Mouse (Mus musculus) left cerebral cortex, adult 9 months (tissue): ENCODE data around the gene Gpr18.

Experiments used
- DNase-seq, 2 experiments: peaks; one replicate each; pipeline ENCODE4 v3.0.0; 2022; ENCODE audit warnings: low spot score in 2 of 2

Gpr18 gene

GRCm38 (mm10) chr14:121949436-121949835 is 33.9 kb upstream of the Gpr18 start:
- no peak for DNase-seq

GRCm38 (mm10) chr14:121947966-121948365 is 32.4 kb upstream of the Gpr18 start:
- DNase-seq = no peak

DNA sequence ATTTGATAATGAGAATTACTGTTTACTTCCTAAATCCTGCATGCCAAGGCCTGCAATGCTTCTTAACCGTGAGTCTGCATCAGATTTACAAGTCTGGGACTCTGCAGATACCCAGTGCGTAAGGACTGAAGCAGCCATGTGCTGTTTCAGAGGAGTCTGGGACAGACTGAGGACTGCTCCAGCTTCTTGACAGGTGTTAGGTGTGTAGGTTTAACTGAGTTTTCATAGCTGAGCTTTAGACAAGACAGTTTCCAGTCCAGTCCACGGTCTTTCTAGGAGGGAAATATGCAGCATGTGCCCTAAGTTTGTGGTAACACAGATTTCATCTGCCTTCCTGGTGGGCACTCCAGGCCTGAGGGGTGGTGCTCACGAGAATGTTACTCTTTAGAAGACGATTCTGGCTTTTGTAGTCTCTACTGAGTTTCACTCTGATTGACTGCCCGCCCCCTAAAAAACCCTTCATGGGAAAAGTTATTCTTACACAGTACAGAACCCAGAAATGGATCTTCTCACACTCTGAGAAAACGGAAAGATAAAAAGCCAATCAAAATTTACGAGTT is 31.7 kb upstream of the Gpr18 start:
- no peak for DNase-seq

DNA sequence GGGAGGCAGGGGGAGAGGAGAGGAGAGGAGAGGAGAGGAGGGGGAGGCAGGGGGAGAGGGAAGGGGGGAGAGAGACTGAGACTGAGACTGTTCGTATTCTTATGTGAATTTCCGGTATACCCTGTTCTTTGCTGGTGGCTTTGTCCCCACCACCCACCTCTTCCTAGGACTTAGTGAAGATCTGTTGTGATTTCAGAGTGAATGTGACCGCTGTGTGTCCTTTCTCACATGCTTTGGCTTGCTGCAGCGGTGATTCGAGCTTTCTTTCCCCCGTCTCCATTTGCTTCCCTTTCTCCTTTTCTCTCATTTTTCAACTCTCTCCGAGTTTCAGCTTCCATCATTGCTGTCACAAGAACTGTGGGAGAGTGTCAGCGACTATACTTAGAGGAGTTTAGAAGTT is 31.1 kb upstream of the Gpr18 start:
- DNase-seq = no peak

- DNase-seq = no peak
Observed at GRCm38 (mm10) chr14:121946131-121946530, 30.6 kb upstream of the Gpr18 start.

DNA sequence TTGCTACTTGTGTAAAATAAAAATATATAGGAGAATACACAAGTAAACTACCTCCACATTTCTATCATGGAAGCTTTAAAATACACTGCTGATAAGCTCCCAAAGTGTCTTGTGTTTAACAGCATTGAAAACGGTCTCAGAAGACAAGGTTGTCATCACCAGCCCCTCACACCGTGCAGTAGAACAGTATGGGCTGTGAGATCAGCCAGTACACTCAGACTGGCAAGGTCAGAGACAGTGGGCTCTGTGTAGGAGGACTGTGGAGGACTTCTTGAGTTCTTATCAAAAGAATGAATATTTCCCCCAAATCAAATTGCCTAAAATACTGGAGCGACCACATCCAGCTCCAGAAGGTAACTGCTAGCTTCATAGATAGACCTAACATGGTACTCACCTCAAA is 24.0 kb upstream of the Gpr18 start:
- DNase-seq = no peak

GRCm38 (mm10) chr14:121938256-121939191 is 22.9 kb upstream of the Gpr18 start:
- no peak for DNase-seq

GRCm38 (mm10) chr14:121937601-121938255 is 22.1 kb upstream of the Gpr18 start:
- DNase-seq = no peak

DNA sequence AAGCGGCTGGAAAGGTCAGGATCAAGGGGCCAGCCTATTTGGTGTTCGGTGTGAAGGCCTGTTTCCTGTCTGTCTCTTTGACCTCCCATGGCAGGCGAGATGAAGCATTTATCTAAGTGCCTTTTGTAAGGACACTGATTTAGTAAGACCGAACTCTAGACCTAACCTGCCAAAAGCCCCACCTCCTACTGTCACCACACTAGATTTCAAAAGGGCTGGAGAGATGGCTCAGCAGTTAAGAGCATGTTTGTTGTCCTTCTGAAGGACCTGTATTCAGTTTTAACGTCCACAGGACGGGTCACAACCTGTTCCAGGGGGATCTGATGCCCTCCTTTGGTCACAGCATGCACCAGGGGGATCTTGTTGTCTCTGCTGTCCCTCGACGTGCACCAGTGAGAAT is 21.3 kb upstream of the Gpr18 start:
- DNase-seq = no peak

- DNase-seq = no peak
Observed at GRCm38 (mm10) chr14:121936356-121936755, 20.8 kb upstream of the Gpr18 start.

DNA sequence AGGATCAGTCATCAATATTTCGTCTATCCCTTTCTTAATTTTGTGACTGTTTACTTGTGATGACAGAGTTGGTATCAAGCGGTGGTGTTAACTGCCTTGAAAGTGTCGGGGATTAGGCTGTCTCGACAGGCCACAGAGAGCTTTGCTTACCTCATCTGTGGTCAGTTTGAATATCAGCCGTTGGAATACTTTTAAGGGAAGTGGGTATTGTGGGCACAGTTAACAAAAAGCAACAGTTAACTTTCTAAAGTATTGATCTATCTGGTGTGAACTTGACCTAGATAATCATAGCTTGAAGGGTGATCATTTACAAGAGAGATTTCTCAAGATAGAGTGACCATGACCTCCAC is 19.0 kb upstream of the Gpr18 start:
- DNase-seq = no peak

- no peak for DNase-seq
Observed at GRCm38 (mm10) chr14:121933906-121934596, 18.5 kb upstream of the Gpr18 start.

GRCm38 (mm10) chr14:121932180-121932579 is 16.6 kb upstream of the Gpr18 start:
- DNase-seq = no peak

GRCm38 (mm10) chr14:121931594-121931993 is 16.0 kb upstream of the Gpr18 start:
- no peak for DNase-seq

GRCm38 (mm10) chr14:121930731-121931383 is 15.3 kb upstream of the Gpr18 start:
- no peak for DNase-seq

DNA sequence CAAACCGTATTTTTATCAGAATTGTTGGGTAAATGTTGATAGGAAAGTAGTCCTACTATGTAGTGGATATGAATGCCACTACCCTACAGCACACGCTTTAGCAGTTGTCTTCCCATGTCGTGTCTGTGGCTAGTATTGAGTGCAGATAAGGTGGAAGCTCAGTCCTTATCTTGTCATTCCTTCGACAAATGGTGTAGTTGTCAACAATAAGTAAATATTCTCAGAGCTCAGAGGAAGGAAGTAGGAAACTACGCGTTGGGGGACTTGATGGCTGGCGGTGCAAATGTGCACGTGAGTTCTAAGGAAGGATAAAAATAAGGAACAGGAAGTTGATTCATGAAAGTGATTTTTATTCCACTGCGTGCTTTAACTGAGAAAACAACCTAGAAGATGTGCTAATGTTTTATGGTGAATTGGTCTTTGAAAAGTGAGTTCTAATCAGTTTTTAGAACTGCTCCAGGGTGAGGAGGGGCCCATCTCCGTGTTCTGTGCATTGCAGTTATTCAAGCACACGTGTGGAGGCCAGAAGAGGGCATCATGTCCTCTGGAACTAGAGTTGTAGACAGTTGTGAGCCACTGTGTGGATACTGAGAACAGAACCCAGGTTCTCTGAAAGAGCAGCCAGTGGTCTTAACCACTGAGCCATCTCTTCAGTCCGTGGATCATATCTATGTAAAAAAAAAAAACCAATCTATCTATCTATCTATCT is 13.8 kb upstream of the Gpr18 start:
- DNase-seq = no peak

DNA sequence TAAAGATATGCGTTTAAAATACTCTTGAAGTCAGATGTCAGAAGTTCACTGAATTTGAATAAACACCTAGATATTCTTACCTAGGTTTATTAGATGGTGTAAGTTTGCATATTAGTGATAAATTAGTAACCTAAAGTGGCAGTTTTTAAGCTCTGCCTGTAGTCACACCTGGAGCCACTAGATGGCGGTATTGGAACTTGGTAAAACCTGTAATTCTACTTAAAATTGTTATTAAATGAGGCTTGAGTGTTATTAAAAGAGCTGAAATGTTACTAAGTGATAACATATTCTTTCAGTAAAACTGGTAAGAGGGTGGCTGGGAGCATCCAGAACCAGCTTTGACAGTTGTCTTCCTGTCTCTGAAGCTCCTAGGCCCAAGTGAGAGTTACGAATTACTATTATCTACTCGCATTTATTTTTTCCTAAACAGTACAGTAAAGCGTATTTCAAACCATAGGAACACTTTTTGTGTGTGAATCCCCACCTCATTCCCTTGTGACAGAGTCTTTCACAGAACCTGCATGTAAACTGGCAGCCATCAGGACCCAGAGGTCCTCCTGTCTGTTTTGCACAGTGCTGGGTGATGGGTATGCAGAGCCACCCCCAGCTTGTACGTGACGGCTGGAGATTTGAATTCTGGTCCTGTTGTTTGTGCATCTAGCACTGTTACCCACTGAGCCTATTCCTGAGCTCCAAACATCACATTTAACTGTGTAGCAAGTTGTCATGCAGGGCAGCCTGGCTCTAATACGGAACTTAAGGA is 13.0 kb upstream of the Gpr18 start:
- DNase-seq = peak in 1 of 2 experiments; percentile 67

- DNase-seq = no peak
Observed at GRCm38 (mm10) chr14:121927451-121927850, 11.9 kb upstream of the Gpr18 start.

GRCm38 (mm10) chr14:121926901-121927300 is 11.3 kb upstream of the Gpr18 start:
- DNase-seq = no peak

GRCm38 (mm10) chr14:121924876-121925275 is 9.3 kb upstream of the Gpr18 start:
- no peak for DNase-seq
